Mouse (Mus musculus) ES-Bruce4 (cell line): ENCODE results near the gene Auts2. TPM values are rescaled to one million over a fixed set of nuclear protein-coding genes. Genes with fewer than 3 reads are reported as not detected.

ENCODE experiments used
- H3K27ac ChIP-seq: 2 replicates; pipeline ENCODE4 v1.5.1; 2012; ENCODE audit warnings: low read length, inconsistent platforms; ENCODE audit not compliant: insufficient read depth
- H3K27me3 ChIP-seq: 2 replicates; pipeline ENCODE4 v1.6.1; 2012; ENCODE audit warnings: mild to moderate bottlenecking, low read length, inconsistent platforms; ENCODE audit not compliant: control insufficient read depth, poor library complexity, insufficient read depth, severe bottlenecking
- H3K36me3 ChIP-seq: 2 replicates; pipeline ENCODE4 v1.6.1; 2012; ENCODE audit warnings: inconsistent platforms, mild to moderate bottlenecking, low read length, moderate library complexity; ENCODE audit not compliant: control insufficient read depth, poor library complexity, insufficient read depth, severe bottlenecking
- H3K4me1 ChIP-seq: one replicate; pipeline ENCODE4 v1.8.1; 2011; ENCODE audit warnings: low read length; ENCODE audit not compliant: control insufficient read depth, insufficient read depth
- H3K4me3 ChIP-seq: 2 replicates; pipeline ENCODE4 v1.5.1; 2011; ENCODE audit warnings: low read depth, mild to moderate bottlenecking, low read length
- H3K9ac ChIP-seq: 2 replicates; pipeline ENCODE4 v1.6.1; 2012; ENCODE audit warnings: low read depth, mild to moderate bottlenecking, inconsistent platforms; ENCODE audit not compliant: poor library complexity, severe bottlenecking
- H3K9me3 ChIP-seq: replicated peaks from 2 replicates; pipeline ENCODE4 v1.6.1; 2012; ENCODE audit warnings: mild to moderate bottlenecking, low read length, inconsistent platforms; ENCODE audit not compliant: control insufficient read depth, poor library complexity, insufficient read depth, severe bottlenecking
- CTCF ChIP-seq: IDR thresholded peaks from one replicate; pipeline ENCODE4 v1.8.1; 2011; ENCODE audit warnings: low read depth, low read length
- EP300 ChIP-seq: IDR thresholded peaks from 2 replicates; pipeline ENCODE4 v1.6.1; 2011; ENCODE audit warnings: low read depth, low read length; ENCODE audit not compliant: insufficient read depth
- POLR2A ChIP-seq: IDR thresholded peaks from one replicate; pipeline ENCODE4 v1.8.1; 2011; ENCODE audit warnings: low read length; ENCODE audit not compliant: insufficient read depth
- polyA plus RNA-seq: library from polyadenylated mRNA; stranded (reverse); fragments of >200 nt; gene quantifications from 2 replicates; pipeline ENCODE4 v1.2.4, GENCODE M21; 2011; ENCODE audit warnings: low read depth; ENCODE audit not compliant: missing spikeins, insufficient read depth, insufficient read length

Auts2 gene
- polyA plus RNA-seq, 1 experiment, result 23.4 TPM

GRCm38 (mm10) chr5:132195048-132195533 lies 348.1 kb downstream of the Auts2 start:
- H3K4me3 ChIP-seq, result no peak overlapping the region
- TF ChIP-seq POLR2A, result no peak
- TF ChIP-seq CTCF, result no peak
- TF ChIP-seq EP300, result no peak
- H3K36me3 ChIP-seq, result no peaks in the 10 kb centered on the region
- no peak overlapping the region for H3K9ac ChIP-seq
- H3K27me3 ChIP-seq, result no peaks in the 10 kb centered on the region; the same call in 1 of the 2 replicates
- H3K4me1 ChIP-seq, result no peaks in the 10 kb centered on the region
- H3K27ac ChIP-seq, result no peak overlapping the region
- no peaks in the 10 kb centered on the region for H3K9me3 ChIP-seq

- Histone ChIP-seq H3K9ac (no peak overlapping the region), H3K27me3 (no peaks in the 10 kb centered on the region), H3K36me3 (no peaks in the 10 kb centered on the region), H3K9me3 (no peaks in the 10 kb centered on the region), H3K4me1 (no peaks in the 10 kb centered on the region), H3K4me3 (no peak overlapping the region), H3K27ac (no peak overlapping the region)
- no peak for TF ChIP-seq CTCF
- TF ChIP-seq EP300, result no peak
- no peak for TF ChIP-seq POLR2A
Measured at GRCm38 (mm10) chr5:132190190-132190589, 353.0 kb downstream of the Auts2 start.

GRCm38 (mm10) chr5:132186659-132187058 lies 356.5 kb downstream of the Auts2 start:
- H3K4me1 ChIP-seq, result no peaks in the 10 kb centered on the region
- no peak overlapping the region for H3K27ac ChIP-seq
- H3K36me3 ChIP-seq, result no peaks in the 10 kb centered on the region

GRCm38 (mm10) chr5:132186221-132186620 lies 356.9 kb downstream of the Auts2 start:
- no peak for TF ChIP-seq POLR2A
- no peak for TF ChIP-seq EP300
- no peak for TF ChIP-seq CTCF
- no peaks in the 10 kb centered on the region for H3K27me3 ChIP-seq
- H3K4me3 ChIP-seq, result no peak overlapping the region
- no peak overlapping the region for H3K9ac ChIP-seq
- no peaks in the 10 kb centered on the region for H3K9me3 ChIP-seq
- H3K27ac ChIP-seq, result no peak overlapping the region
- H3K36me3 ChIP-seq, result no peaks in the 10 kb centered on the region
- no peaks in the 10 kb centered on the region for H3K4me1 ChIP-seq

More at GRCm38 (mm10) chr5:132186659-132187058, 356.5 kb downstream of the Auts2 start:
- TF ChIP-seq EP300 (no peak), CTCF (no peak), POLR2A (no peak)
- Histone ChIP-seq H3K27me3 (no peaks in the 10 kb centered on the region), H3K4me3 (no peak overlapping the region), H3K9ac (no peak overlapping the region), H3K9me3 (no peaks in the 10 kb centered on the region)

GRCm38 (mm10) chr5:132184395-132185095 lies 358.6 kb downstream of the Auts2 start:
- no peak overlapping the region for H3K27ac ChIP-seq
- no peaks in the 10 kb centered on the region for H3K4me1 ChIP-seq
- TF ChIP-seq CTCF, result no peak
- no peak overlapping the region for H3K9ac ChIP-seq
- no peaks in the 10 kb centered on the region for H3K9me3 ChIP-seq
- H3K4me3 ChIP-seq, result no peak overlapping the region
- H3K36me3 ChIP-seq, result no peaks in the 10 kb centered on the region
- H3K27me3 ChIP-seq, result no peaks in the 10 kb centered on the region

- no peak overlapping the region for H3K9ac ChIP-seq
- H3K4me3 ChIP-seq, result no peak overlapping the region
- no peaks in the 10 kb centered on the region for H3K27me3 ChIP-seq
- TF ChIP-seq POLR2A (no peak), CTCF (no peak), EP300 (no peak)
- H3K36me3 ChIP-seq, result no peaks in the 10 kb centered on the region
- no peak overlapping the region for H3K27ac ChIP-seq
- no peaks in the 10 kb centered on the region for H3K4me1 ChIP-seq
- H3K9me3 ChIP-seq, result no peaks in the 10 kb centered on the region
Measured at GRCm38 (mm10) chr5:132182077-132182476, 361.1 kb downstream of the Auts2 start.
